Mouse (Mus musculus) kidney, postnatal 4 days (tissue): ENCODE measurements at regions not wholly inside any gene's neighbourhood (a gene's known extent, or its start where the extent isn't known, plus 50 kb on each side); places are given as distances from the start of the nearest gene placed in this dataset.

Experiments
- DNase-seq, 2 experiments: peaks; one replicate each; pipeline ENCODE4 v3.0.0; 2021; ENCODE audit warnings: mixed read lengths in 2 of 2

DNA sequence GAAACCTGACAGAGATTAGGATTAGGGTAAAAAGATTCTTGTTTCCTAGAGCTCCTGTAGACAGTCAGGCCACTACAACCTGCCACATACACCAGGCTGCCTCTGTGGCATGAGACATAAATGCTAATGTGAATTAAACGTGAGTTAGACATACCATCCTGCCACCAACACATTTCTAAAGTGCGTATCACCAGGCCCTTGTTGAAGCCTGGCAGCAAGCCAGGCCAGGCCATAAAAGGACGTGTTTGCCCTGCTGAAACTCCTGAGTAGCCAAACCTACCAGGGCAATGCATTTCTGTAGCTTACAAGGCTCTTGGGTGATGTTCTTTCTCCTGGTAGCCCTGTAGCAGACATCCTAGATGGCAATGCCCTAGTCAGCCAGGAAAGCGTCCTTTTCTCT is 63.4 kb upstream of the Gm5458 start:
- DNase-seq: peak; percentile 7 to 10

DNA sequence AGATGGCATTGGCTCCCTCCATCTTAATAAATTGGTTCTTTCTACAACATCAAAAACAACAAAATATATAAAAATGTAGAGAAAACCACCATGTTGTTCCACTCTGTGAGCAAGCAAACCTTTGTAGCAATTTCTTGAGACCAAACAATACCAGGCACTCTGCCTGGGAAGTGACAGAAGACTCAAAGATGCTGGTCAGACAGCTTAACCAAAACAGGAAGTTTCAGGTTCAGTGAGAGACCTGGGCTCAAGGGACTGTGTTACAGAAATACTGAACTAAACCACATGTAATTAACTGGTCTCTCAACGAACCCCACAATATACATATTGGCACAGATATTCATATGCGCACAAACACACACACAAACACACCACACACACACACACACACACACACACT is 71.7 kb upstream of the Gm5458 start:
- DNase-seq: no peak

GRCm38 (mm10) chr14:19688426-19688825 is 62.6 kb upstream of the Nid2 start:
- no peak for DNase-seq

GRCm38 (mm10) chr14:19693606-19694005 is 57.5 kb upstream of the Nid2 start:
- no peak for DNase-seq

DNA sequence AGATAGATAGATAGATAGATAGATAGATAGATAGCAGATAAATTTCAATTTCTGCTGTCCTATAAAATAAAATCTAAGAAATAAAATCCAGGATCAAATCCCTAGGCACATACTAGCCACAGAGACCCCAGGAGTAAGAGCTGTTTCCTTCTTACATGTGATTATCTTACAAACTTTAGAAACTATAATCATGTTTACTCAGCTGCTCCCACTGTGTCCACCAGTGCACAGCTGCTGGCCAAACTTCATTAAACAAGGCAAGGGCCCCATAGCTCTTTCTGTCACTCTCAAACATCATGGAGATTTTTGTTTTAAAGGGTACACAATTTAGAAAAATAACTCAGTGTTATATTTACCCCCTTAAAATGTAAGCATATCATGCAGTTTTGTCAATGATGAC is 56.8 kb upstream of the Nid2 start:
- no peak for DNase-seq

GRCm38 (mm10) chr14:19699497-19699896 is 51.6 kb upstream of the Nid2 start:
- DNase-seq: no peak
